Mouse (Mus musculus) stomach, postnatal 0 days (tissue): ENCODE data around the gene Galntl6.

ENCODE experiments used
- CTCF ChIP-seq: IDR thresholded peaks from 2 replicates; pipeline ENCODE4 v1.5.1; 2016; ENCODE audit warnings: antibody characterized with exemption, low read depth, mild to moderate bottlenecking, moderate library complexity
- EP300 ChIP-seq: optimal IDR thresholded peaks from 2 replicates; pipeline ENCODE3; 2016; ENCODE audit warnings: antibody characterized with exemption

DNA sequence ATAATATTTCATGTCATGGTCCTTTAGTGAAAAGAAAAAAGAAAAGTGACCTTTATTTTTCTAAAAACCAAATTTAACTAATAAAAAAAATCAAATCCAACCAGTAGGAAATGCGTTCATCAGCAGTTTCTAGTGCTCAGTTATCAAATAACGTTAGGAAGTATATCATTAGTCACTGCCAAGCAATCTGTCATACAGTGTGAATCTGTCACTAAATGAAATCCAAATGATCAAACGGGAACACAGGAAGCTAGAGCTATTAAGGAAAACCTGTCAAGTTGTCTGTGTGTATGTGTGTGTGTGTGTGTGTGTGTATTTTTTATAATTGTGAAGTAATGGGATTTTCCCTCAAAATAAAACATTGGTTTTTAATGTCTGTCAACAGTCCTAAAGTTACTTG, 515.9 kb downstream of the Galntl6 start:
- TF ChIP-seq CTCF (no peak), EP300 (no peak)
